Comparison of ENCODE assay signal across 15 mouse cellular contexts in the genomic region with DNA sequence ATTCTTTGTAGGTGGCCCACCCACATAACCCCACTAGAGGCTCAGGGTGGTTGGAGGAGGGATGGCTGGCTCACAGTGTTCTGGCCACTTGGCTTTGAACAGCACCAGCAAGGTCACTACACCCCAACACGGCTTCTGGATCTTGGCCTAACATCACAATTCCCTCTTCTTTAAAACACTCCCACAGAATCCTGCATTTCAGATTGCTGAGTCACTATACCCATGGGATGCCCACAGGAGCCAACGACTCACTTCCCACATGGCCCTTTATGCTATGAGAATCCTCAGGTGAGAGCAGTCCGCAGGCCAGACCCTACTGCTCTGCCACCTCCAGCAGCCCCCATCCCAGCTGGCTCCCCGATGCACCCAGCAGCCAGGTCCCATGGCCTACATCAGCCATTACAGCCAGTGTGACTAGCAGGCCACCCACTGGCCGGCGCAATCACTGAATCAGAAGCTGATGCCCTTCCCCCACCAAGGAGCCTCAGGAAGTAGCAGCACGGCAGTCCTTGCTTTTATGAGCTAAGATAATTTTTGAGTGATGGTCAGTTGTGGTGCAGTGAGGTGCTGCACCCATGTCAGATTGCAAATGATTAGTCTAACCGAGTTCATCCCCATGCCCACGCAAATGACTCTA. TPM values are rescaled to one million over a fixed set of nuclear protein-coding genes. Genes with fewer than 3 reads are reported as not detected.
DNase-seq lines count a peak whose midpoint lies in the region; ATAC-seq lines count a peak whose summit lies in the region.
"Had no signal": no experiment of that assay in that cellular context is flagged by ENCODE, and none has a peak within 500 bp of the region (broad histone marks: within the 10 kb centered on the region; RNA-seq: fewer than 3 reads in every experiment).

No protein-coding gene starts in this region.

- peaks cover 11% of the 10 kb centered on the region for H3K4me1 ChIP-seq in kidney, embryonic 14.5 days (ENCODE audit: control insufficient read depth, insufficient read depth, low read length)
- peaks cover 21% of the 10 kb centered on the region for H3K4me1 ChIP-seq in limb, embryonic 10.5 days

- H3K27ac ChIP-seq in kidney, embryonic 14.5 days (ENCODE audit: low read depth, low read length) = no peak overlapping the region
- H3K27ac ChIP-seq in limb, embryonic 10.5 days = no peak overlapping the region
- H3K27ac ChIP-seq: hindbrain, embryonic 14.5 days had no signal

- no peaks in the 10 kb centered on the region for H3K36me3 ChIP-seq in kidney, embryonic 14.5 days (ENCODE audit: control insufficient read depth, insufficient read depth, low read length)
- H3K36me3 ChIP-seq in limb, embryonic 10.5 days = no peaks in the 10 kb centered on the region

- WGBS in kidney, embryonic 14.5 days = 62% methylated on average over 9 of the region's 9 CpGs
- WGBS in limb, embryonic 10.5 days = 76% methylated on average over 9 of the region's 9 CpGs

- H3K4me3 ChIP-seq in kidney, embryonic 14.5 days (ENCODE audit: low read length) = no peak overlapping the region
- no peak overlapping the region for H3K4me3 ChIP-seq in limb, embryonic 10.5 days

- peak; percentile 8 to 25 for DNase-seq in frontal cortex, postnatal 36 days (ENCODE audit: low spot score in 2 of 2)
- no peak for DNase-seq in frontal cortex, postnatal 10 days (ENCODE audit: low spot score in 2 of 2)
- peak; percentile 42 for DNase-seq in kidney, postnatal 10 days
- peak; percentile 95 for DNase-seq in 3T3-L1 (ENCODE audit: low read depth, low spot score)
- peak; percentile 64 for DNase-seq in fibroblast of lung, adult 2 months (ENCODE audit: low read depth)
- no peak for DNase-seq in thymus, postnatal 14 days
- no peak for DNase-seq in limb, embryonic 10.5 days (ENCODE audit: low spot score)
- DNase-seq: B cell, adult 2 months; cerebellum, adult 11-12 months; lung, postnatal 10 days had no signal

- no peak for ATAC-seq in kidney, embryonic 14.5 days (ENCODE audit: low FRiP score, low TSS enrichment)

- no peak overlapping the region for H3K9ac ChIP-seq in kidney, embryonic 14.5 days (ENCODE audit: low read depth, low read length)
- H3K9ac ChIP-seq: hindbrain, embryonic 14.5 days had no signal

- H3K4me2 ChIP-seq in kidney, embryonic 14.5 days (replicated peaks; ENCODE audit: low read depth, low read length) = no peak overlapping the region
- H3K4me2 ChIP-seq: hindbrain, embryonic 14.5 days had no signal

- no peaks in the 10 kb centered on the region for H3K9me3 ChIP-seq in kidney, embryonic 14.5 days (ENCODE audit: control insufficient read depth, low read length)
- H3K9me3 ChIP-seq in limb, embryonic 10.5 days (replicated peaks) = no peaks in the 10 kb centered on the region

- H3K27me3 ChIP-seq in kidney, embryonic 14.5 days (ENCODE audit: control insufficient read depth, insufficient read depth, low read length) = no peaks in the 10 kb centered on the region
- peaks cover 55% of the 10 kb centered on the region for H3K27me3 ChIP-seq in limb, embryonic 10.5 days (ENCODE audit: low read depth, poor library complexity, severe bottlenecking)

RNA-seq across cellular contexts. Expression of a gene that starts 4.8 kb away (rescaled TPM):
- 4.4 and 9.3 TPM in 2 replicates for polyA plus RNA-seq in kidney, embryonic 14.5 days (2014; fragmentation: Nextera tagmentation; extraction: Ambion mirVana)
- polyA plus RNA-seq in limb, embryonic 10.5 days (2016; fragmentation: Nextera tagmentation; extraction: Ambion mirVana) = not detected in 2 replicates
- polyA plus RNA-seq: heart, postnatal 0 days; hindbrain, embryonic 14.5 days; liver, adult 2 months; stomach, embryonic 16.5 days had no signal

Comparison
In these comparisons a context has a peak if more than half of its experiments do, and no peak if none do; other contexts are left out.
1. DNase-seq: peak in frontal cortex, postnatal 36 days (2 of 2), kidney, postnatal 10 days (single experiment), 3T3-L1 (single experiment) and fibroblast of lung, adult 2 months (single experiment); none in frontal cortex, postnatal 10 days (0 of 2), thymus, postnatal 14 days (single experiment) and limb, embryonic 10.5 days (single experiment).